In the genomic region with DNA sequence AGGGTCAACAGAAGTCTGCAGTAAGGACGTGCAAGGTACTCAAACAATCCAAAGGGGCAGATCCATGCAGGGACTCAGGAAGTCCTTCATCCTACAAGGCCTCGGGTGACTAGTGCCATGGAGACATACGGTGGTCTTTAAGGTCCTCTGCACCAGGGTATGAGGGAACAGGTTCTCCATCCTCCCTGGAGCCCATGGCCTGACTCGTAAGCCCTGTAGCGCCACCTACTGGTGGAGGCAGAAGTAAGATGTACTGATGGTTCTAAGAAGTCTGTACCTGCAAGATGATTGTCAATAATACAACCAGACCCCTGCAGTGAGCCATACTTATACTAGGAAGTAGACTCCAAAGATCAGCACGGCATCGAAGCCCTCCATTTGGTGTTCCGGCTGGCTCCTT, we compare ENCODE assay signal across 8 mouse cellular contexts.
DNase-seq lines count a peak whose midpoint lies in the region; TF ChIP-seq lines count a peak whose summit lies in the region.

No protein-coding gene starts in this region.

- H3K4me3 ChIP-seq in gastrocnemius, adult 2 months, result no peak overlapping the region
- peak overlapping the region; percentile 85 for H3K4me3 ChIP-seq in layer of hippocampus, adult 2 months

- intact Hi-C loops in gastrocnemius, adult 2 months (cut with DNase I), result loop anchor here (1.0 to 10.0 kb wide), 4 partner anchors 89 to 457 kb away; no protein-coding TSS in a partner anchor

- no peak overlapping the region for H3K27ac ChIP-seq in gastrocnemius, adult 2 months
- H3K27ac ChIP-seq in layer of hippocampus, adult 2 months, result peak overlapping the region; percentile 96

- peak; percentile 91 for TF ChIP-seq CTCF in gastrocnemius, adult 2 months (IDR thresholded peaks at IDR 0.05)
- peak; percentile 93 for TF ChIP-seq CTCF in layer of hippocampus, adult 2 months (conservative IDR thresholded peaks at IDR 0.05)

- DNase-seq in 3T3-L1 (ENCODE audit: low read depth, low spot score), result peak; percentile 85
- peak; percentile 94 for DNase-seq in NIH3T3 (ENCODE audit: low read depth)
- DNase-seq in cerebellum, adult 8-10 months, result peak; percentile 90
- peak; percentile 87 for DNase-seq in gastrocnemius, adult 2 months
- DNase-seq in layer of hippocampus, adult 2 months (ENCODE audit: low spot score in 2 of 2), result peak; percentile 86 to 91
- DNase-seq in lung, postnatal 14 days, result peak; percentile 92
- peak; percentile 91 for DNase-seq in right cerebral cortex, postnatal 14 days
- DNase-seq in urinary bladder, postnatal 4 days (ENCODE audit: low spot score in 2 of 2), result peak; percentile 46 to 82
